Mouse (Mus musculus) midbrain, embryonic 14.5 days (tissue): ENCODE measurements at regions not wholly inside any gene's neighbourhood (a gene's known extent, or its start where the extent isn't known, plus 50 kb on each side); places are given as distances from the start of the nearest gene placed in this dataset.
"Not testable (repeated sequence)": the region's sequence is repeated elsewhere in the genome, so short reads cannot be mapped to it uniquely, and the experiment has no call there.

ENCODE experiments used
- ATAC-seq: fragments of 200-750 bp; cut with Nextera tagmentation; 2 replicates; pipeline ENCODE4 v1.8.0; 2017; ENCODE audit warnings: moderate number of reproducible peaks, moderate library complexity; ENCODE audit not compliant: low FRiP score, low TSS enrichment
- DNase-seq: peaks from one replicate; pipeline ENCODE4 v3.0.0-alpha.2; 2015
- H3K27ac ChIP-seq: fragments of 300-500 bp; sonication (generic); replicated peaks from 2 replicates; pipeline ENCODE4 v1.5.1; 2014; ENCODE audit warnings: mild to moderate bottlenecking, low read depth, low read length, moderate library complexity
- H3K27me3 ChIP-seq: fragments of 300-500 bp; sonication (generic); 2 replicates; pipeline ENCODE4 v1.6.1; 2014; ENCODE audit warnings: low read length, control low read depth, mixed read lengths; ENCODE audit not compliant: control insufficient read depth, insufficient read depth
- H3K36me3 ChIP-seq: fragments of 300-500 bp; sonication (generic); 2 replicates; pipeline ENCODE4 v1.6.1; 2014; ENCODE audit warnings: low read length, control low read depth; ENCODE audit not compliant: control insufficient read depth, insufficient read depth
- H3K4me1 ChIP-seq: fragments of 300-500 bp; sonication (generic); 2 replicates; pipeline ENCODE4 v1.6.1; 2014; ENCODE audit warnings: mild to moderate bottlenecking, antibody characterized with exemption, low read length, control low read depth; ENCODE audit not compliant: control insufficient read depth, insufficient read depth
- H3K4me2 ChIP-seq: fragments of 300-500 bp; sonication (generic); 2 replicates; pipeline ENCODE4 v1.6.1; 2014; ENCODE audit warnings: mild to moderate bottlenecking, low read length, moderate library complexity
- H3K4me3 ChIP-seq: fragments of 300-500 bp; sonication (generic); replicated peaks from 2 replicates; pipeline ENCODE4 v1.5.1; 2014; ENCODE audit warnings: low read depth, low read length
- H3K9ac ChIP-seq: fragments of 300-500 bp; sonication (generic); replicated peaks from 2 replicates; pipeline ENCODE4 v1.6.1; 2014; ENCODE audit warnings: mild to moderate bottlenecking, low read length, moderate library complexity
- H3K9me3 ChIP-seq: fragments of 300-500 bp; sonication (generic); 2 replicates; pipeline ENCODE4 v1.6.1; 2016; ENCODE audit warnings: low read length, control low read depth, mixed read lengths; ENCODE audit not compliant: control insufficient read depth
- WGBS: fragments of 180-500 bp; shearing (Covaris S2); extraction: QIAGEN DNeasy Blood & Tissue Kit; methylation state at CpG from one replicate; pipeline ENCODE4 v1.1.7; 2014; 5-methylcytosine and 5-hydroxymethylcytosine counted together

- ATAC-seq (no peak), DNase-seq (no peak)
- Histone ChIP-seq H3K4me1 (no peaks in the 10 kb centered on the region), H3K27me3 (no peaks in the 10 kb centered on the region), H3K36me3 (no peaks in the 10 kb centered on the region), H3K9me3 (no peaks in the 10 kb centered on the region), H3K9ac (no peak overlapping the region), H3K27ac (no peak overlapping the region), H3K4me2 (no peak overlapping the region), H3K4me3 (no peak overlapping the region)
- 61% methylated on average over 1 of the region's 1 CpGs for WGBS
Observed at GRCm38 (mm10) chr9:51664353-51664752, 100.8 kb upstream of the Arhgap20 start.

DNA sequence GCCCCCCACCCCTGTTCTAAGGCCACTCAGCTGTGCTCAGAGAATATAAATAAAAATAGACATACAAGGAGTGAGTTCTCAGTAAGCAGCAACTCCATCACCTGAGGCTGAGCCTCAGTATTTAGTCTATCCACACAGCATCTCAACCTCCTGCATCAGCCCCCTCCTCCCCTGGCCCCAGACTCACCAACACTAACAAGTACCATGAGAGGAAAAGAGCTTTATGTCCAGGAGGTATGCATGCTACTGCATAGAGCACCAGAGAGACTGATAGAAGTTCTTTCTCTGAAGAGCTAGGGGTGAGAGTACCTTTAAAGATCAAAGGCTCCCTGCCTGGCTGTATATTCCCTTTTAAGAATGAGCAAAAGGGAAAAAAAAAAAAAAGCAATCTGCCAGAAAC, 100.3 kb upstream of the Arhgap20 start:
- Histone ChIP-seq H3K27me3 (no peaks in the 10 kb centered on the region), H3K4me3 (no peak overlapping the region), H3K4me2 (no peak overlapping the region), H3K36me3 (no peaks in the 10 kb centered on the region), H3K4me1 (no peaks in the 10 kb centered on the region), H3K9me3 (no peaks in the 10 kb centered on the region), H3K27ac (no peak overlapping the region), H3K9ac (no peak overlapping the region)
- ATAC-seq (no peak), DNase-seq (peak; percentile 29)

DNA sequence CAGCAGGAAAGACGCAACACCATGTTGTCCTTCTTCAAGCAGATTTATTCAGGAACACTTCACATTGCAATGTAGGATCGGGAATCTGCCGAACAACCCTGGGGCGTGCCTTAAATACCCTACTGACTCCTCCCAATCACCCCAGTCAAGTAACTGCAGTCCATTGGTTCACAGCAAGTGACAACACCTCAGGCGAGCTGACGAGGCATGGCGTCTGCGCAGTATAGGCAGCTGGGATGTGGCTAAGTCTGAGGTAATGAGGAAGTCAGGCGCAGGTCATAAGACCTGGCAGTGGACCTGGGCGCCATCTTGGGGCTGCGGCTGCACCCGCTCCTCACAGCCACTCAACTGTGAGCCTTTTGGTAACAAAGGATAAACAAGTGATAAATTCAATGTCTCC, 96.2 kb upstream of the Arhgap20 start:
- not testable (repeated sequence) for ATAC-seq, H3K9me3 ChIP-seq
- WGBS, result 95% methylated on average over 12 of the region's 12 CpGs

GRCm38 (mm10) chr9:51670531-51670930, 94.6 kb upstream of the Arhgap20 start:
- WGBS, result 94% methylated on average over 2 of the region's 2 CpGs

More for the DNA sequence above, 96.2 kb upstream of the Arhgap20 start:
- H3K4me1 ChIP-seq, H3K4me2 ChIP-seq, H3K27ac ChIP-seq, H3K27me3 ChIP-seq, H3K36me3 ChIP-seq, H3K4me3 ChIP-seq, DNase-seq, H3K9ac ChIP-seq: not testable (repeated sequence)

GRCm38 (mm10) chr9:51686536-51686935, 78.6 kb upstream of the Arhgap20 start:
- DNase-seq (no peak), ATAC-seq (no peak)
- H3K9ac ChIP-seq, result no peak overlapping the region
- no peak overlapping the region for H3K4me3 ChIP-seq
- no peaks in the 10 kb centered on the region for H3K9me3 ChIP-seq
- no peaks in the 10 kb centered on the region for H3K4me1 ChIP-seq
- 78% methylated on average over 1 of the region's 1 CpGs for WGBS
- no peaks in the 10 kb centered on the region for H3K36me3 ChIP-seq
- no peak overlapping the region for H3K4me2 ChIP-seq
- no peaks in the 10 kb centered on the region for H3K27me3 ChIP-seq
- H3K27ac ChIP-seq, result no peak overlapping the region

More at GRCm38 (mm10) chr9:51670531-51670930, 94.6 kb upstream of the Arhgap20 start:
- Histone ChIP-seq H3K9me3 (no peaks in the 10 kb centered on the region), H3K4me1 (no peaks in the 10 kb centered on the region), H3K4me3 (no peak overlapping the region), H3K36me3 (no peaks in the 10 kb centered on the region), H3K4me2 (no peak overlapping the region), H3K27ac (no peak overlapping the region), H3K27me3 (no peaks in the 10 kb centered on the region), H3K9ac (no peak overlapping the region)
- no peak for DNase-seq
- ATAC-seq, result no peak

DNA sequence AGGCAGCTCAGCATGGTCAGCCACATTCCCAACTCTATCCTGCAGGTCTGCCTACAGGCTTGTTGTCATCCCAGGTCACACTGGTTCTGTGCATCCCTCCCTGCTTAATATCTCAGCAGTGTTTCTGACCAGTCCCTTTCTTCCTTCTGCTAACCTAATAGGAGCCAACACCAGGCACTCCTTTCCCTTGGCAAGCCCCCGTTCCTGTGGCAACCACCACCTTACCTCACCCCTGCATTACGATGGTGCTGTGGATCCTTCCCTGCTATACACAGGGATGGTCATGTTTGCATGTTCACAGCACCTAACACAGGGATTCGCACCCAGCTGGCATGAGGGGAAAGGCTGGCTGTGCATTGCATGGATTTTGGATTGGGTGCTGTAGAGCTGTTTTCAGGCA, 50.8 kb upstream of the Arhgap20 start:
- no peak overlapping the region for H3K4me2 ChIP-seq
- H3K27me3 ChIP-seq, result no peaks in the 10 kb centered on the region
- DNase-seq (no peak), ATAC-seq (no peak)
- H3K27ac ChIP-seq, result no peak overlapping the region
- WGBS, result 93% methylated on average over 3 of the region's 3 CpGs
- H3K9me3 ChIP-seq, result no peaks in the 10 kb centered on the region
- H3K36me3 ChIP-seq, result no peaks in the 10 kb centered on the region
- H3K9ac ChIP-seq, result no peak overlapping the region
- no peak overlapping the region for H3K4me3 ChIP-seq
- H3K4me1 ChIP-seq, result no peaks in the 10 kb centered on the region
